Mouse (Mus musculus) kidney, postnatal 25 days (tissue): ENCODE results near the gene Clns1a.

ENCODE experiments used
- DNase-seq, 2 experiments: peaks; one replicate each; pipeline ENCODE4 v3.0.0; 2021; ENCODE audit warnings: mixed read lengths in 2 of 2

The Clns1a gene

DNA sequence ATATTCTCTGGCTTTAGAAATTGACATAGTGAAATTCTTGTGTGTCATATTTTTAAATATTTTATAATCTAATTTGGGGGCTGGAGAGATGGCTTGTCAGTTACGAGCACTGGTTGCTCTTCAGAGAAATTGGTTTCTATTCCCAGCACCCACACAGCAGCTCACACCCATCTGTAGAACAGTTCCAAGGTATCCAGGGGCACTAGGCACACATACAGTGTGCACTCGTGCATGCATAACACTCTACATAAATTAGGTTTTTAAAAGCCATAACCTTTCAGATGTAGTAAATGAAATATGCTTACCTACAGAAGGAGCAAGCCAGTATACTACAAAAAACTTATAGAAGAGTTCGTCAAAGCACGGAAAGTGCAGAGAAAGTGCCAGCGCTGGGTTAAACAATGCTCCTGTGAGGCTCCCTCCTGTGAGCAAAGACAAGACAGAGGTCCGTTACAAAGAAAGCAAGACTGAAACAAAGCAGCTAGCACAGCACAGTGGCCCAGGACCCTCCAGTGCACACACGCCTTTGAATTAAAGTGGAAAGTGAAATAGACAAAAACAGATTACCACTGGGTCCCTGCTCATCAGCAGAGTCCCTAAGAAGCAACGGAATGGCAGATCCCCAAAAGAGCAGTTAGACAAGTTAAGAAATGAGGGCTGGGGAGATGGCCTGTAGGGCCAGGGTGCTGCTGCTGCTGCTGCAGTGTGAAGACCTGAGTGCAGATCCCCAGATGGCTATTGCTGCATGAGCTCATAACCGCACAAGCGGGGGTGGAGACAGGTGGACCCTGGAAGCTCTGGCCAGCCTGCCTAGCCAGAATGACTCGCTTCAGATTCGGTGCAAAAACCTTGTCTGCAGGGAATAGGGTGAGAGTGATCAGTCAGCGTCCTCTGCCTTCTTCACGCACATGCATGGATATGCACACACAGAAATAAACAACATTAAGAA, 32.5 kb downstream of the Clns1a start:
- no peak for DNase-seq

DNA sequence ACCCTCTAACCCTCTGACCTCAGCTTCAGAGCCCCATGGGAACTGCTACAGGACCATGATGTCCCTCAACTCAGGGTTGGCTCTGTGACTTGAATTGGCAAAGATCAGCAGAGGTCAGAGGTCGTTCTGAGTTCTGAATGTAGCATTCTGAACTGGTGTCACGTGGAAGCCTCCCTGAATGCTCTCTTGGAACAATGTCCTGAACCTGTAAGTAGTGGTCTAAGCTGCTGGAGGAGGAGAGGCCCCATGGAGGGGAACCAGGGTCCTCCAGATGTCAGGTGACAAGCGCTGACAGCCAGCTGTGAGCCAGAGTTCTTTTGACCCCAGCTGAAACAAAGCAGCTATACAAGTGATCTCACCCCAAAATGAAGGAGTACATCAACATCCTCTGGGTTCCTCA, 34.0 kb downstream of the Clns1a start:
- DNase-seq = peak; percentile 40 to 50

DNA sequence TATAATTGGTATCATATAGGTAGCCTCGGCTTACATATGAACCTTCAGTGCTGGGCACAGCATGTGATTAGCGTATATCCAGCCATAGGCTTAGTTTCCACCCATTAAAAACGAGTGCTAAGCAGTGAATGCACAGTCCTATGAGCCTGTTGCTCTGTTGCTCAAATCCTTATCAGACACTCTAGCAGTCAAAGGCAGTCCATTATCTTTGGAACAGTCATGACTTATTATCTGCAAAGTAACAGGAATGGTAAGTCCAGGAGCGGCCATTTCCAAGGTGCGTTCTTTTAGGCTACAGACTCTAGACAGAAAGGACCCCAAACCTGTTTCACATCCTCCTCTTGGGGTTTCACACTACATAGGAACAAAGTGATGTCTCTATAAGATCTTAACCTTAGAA, 37.2 kb downstream of the Clns1a start:
- no peak for DNase-seq

DNA sequence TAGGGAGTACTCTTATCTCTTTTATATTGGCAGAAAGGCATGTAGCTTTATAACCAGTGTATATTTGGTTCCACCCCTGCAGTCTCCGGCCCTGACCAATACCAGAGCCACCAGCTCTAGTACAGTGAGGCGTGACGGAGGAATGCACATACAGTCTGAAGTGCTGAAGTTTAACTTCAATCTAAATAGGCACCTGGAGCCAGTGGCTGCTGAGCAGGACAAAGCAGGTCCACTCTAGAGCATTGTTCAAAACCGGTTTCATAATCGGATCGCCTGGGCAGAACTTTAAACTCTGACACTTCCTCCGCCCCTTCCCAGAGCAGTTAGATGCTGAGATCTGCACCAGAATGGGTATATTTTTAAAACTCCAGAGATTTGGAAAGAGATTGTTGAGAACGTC, 38.6 kb downstream of the Clns1a start:
- DNase-seq = peak; percentile 42 to 73

DNA sequence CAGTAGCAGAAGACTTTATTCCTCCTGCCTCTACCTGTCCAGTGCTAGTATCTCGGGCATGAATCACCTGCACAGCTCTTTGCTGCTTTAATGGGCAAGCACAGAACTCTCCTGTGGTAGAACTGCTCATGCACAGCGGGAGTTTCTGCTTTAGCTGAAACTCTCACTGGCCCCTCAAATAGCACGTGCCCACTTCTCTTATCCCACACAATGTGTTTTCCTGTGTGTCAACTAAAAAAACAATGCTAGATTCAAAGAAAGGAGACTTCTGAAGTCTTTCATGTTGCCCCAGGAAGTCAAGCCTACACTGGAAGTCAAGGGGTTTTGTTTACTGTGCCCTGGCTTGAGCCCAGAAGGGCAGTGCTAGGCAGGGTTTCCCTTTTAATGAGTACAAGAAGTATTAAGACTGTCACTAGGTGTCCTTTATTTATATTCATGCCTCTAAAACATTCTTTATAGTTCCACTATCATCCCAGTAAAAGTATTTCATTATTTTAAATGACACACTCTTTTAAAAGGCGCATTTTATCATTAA, 39.5 kb downstream of the Clns1a start:
- peak; percentile 29 to 65 for DNase-seq

DNA sequence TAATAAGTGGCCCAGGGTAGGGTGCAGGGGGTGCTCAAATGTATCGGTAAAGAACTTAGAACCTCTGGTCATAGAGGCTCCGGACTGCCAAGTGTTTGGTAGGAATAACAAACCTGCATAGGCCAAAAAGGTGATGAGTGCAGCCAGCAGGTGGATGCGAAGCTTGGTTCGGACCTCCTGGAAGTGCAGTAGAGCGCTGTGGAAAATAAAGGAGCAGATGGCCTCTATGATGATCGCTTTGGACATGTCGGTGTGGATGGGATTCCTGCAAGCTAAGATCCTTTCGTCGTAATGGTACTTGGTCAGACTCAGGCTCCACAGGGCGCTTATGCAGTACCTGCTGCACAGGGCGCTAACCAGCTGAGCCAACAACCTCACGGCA, 40.8 kb downstream of the Clns1a start:
- DNase-seq = no peak

DNA sequence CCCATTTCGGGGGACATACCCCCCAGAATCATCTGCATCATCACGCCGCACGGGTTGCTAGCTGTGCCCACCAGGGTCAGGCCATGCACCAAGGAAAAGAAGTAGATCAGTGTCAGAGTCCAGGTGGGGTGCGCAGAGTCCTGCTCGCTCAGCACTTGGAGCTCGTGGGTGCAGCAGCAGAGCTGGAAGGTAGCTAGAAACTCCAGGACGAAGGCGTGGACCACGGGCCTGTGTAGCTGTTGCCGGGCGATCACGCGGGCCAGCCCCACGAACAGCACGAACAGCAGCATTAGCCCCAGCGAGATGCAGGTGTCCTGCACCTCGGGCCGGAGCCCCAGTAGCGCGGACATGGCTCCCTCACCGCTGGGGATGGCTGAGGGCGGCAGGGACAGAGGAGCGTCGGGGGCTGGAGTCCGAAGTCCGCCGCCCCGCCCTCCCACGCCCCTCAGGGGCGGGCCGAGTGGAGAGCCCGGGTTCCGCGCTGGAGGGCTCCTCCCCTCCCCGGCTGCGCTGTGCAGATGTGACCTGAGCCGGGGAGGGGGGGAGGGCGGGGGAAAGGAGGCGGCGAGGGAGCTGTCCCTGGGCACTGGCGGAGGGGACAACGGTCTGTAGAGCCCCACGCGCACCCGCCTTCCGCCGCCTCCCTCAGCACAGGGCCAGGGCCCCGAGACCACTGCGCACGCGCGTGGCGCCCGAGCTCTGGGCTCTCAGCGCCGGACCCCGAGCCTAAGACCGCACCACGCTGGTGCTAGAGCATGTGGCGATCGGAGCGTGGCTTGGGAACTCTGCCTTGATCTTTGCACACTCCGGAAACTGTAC, 41.4 kb downstream of the Clns1a start, which contains the start of gene Aqp11:
Gene Aqp11 (minus strand): TSS at position 652 of the 819 bp plus-strand sequence.
- peak; percentile 91 to 97 for DNase-seq

DNA sequence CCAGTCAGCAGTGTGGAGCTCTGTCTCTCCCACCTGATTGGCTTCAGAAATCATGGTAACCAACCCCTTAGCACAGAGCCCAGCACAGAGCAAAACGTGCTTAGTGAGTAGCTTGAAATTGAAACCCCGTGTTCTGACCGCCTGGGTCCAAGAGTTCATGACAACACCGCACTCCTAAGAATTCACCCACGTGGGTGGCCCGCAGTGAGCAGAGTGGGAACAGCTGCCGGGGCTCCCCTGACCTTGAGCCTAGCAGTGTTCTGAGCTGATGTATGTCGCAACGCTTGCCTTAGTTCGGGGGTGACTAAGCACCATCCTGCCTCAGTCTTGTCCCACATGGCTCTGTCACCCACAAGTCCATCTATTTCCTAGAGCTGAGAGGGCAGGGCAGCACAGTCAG, 44.5 kb downstream of the Clns1a start:
- peak in 1 of 2 experiments; percentile 70 for DNase-seq

DNA sequence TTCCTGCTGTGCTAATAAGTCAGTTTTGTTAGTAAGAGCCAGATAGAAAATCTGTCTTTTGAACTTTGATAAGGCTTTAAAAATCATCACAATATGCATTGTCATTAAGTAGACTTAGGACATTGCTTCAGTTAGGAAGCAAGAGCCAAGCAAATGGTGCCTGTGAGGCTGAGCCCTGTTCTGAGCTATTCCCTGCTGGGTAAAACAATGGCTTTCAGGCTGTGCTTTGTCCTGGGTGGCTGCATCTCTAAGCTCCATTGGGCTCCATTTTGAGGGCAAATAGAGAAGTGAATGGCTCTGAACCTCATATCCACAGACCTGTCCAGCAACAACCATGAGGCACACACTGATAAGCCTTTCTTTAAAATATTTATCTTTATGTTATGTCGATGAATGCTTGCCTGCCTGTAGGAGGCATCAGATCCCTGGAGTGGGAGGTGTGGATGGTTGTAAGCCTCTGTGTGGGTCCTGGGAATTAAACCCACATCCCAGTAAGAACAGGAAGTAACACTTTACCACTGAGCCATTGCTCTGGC, 45.4 kb downstream of the Clns1a start:
- no peak for DNase-seq

DNA sequence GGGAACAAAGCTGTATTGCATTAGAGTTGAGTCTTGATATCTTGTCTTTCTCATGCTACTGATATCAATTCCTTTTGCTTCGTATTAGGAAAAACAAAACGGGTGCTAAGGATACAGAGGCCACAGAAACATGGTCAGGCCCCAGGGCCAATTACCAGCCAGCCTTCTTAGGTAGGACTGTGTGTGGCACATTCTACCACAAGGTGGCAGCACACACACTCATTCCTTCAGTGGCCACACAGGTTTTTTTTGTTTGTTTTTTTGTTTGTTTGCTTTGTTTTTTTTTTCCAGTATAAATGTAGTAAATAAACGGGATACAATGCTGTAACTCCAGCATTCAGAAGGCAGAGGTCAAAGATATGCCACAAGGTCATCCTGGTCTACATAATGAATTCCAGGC, 48.9 kb downstream of the Clns1a start:
- peak; percentile 70 to 86 for DNase-seq

DNA sequence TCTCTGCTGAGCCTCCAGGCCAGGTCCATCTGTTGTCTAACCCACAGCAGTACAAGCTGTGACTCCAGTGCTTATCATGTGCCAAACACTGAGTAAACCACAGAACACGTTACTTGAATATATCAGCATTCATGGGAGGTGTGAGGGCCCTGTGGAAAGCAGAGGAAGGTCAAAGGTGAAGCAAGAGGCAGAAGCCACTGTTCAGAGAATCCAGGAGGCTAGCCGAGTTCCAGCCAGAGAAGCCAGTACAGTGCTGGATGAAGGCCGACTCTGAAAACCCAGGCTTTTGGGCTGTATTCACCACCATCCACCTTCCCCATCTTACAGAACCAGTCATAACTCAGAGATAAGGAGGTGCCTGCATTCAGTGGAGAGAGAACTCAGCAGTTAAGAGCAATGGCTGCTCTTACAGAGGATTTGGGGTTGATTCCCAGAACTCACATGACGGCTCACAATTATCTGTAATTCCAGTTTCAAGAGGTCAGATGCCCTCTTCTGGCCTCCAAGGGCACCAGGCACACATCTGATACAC, 50.8 kb downstream of the Clns1a start:
- no peak for DNase-seq

DNA sequence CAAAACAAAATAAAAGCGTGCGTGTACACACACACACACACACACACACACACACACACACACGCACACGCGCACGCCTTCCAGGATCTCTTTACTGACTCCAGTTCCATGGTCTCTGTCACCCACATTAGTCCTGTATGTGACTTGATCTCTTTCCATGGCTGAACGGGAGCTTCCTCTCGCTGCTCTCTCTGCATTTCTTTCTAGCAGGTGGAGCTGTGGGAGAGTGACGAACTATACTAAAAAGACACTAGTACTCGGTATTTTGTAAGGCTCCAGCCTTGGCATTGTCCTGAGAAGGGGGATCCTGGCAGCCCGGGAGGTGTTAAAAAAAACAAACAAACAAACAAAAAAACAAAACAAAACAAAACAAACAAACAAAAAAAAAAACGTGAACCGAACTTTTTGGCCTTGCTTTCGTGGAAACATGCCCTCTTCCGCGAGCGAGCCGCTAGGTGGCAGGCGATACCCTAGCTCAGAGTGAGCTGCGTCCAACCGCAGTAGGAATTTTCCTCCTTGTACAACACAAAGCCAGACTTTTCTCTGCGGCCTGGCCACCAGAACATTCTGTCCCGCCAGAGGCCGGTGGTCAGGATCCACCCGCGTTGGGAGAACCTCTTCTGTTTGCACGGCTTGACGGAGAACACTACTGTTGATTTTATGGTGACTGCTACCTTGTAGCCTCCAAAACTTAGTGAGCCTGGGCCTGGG, 51.5 kb downstream of the Clns1a start:
- DNase-seq = peak; percentile 88 to 92

DNA sequence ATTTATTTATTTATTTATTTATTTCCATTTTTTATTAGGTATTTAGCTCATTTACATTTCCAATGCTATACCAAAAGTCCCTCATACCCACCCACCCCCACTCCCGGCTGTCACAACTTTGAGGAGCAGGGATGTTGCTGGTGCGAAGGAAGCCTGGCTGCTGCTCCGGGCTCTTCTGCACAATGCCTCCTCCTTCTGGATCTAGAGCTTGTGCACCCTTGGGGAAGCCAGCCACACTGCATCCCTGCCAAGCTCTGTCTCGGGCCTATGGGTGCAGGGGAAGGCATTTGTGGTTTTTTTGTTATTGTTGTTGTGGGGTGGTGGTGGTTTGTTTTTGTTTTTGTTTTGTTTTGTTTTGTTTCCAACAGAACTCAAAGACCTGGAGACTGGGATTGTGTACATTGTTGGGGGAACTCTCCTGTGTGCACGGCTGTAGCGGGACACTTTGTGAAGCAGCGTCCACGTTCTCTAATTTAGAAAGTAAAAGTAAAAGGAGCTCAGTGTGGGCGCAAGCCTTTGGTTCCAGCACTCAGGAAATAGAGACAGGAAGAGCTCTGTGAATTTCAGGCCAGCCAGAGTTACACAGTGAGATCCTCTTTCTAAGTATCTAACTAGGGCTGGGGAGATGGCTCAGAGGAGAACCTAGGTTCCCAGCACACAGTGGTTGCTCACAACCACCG, 52.2 kb downstream of the Clns1a start:
- DNase-seq = peak; percentile 45 to 57

DNA sequence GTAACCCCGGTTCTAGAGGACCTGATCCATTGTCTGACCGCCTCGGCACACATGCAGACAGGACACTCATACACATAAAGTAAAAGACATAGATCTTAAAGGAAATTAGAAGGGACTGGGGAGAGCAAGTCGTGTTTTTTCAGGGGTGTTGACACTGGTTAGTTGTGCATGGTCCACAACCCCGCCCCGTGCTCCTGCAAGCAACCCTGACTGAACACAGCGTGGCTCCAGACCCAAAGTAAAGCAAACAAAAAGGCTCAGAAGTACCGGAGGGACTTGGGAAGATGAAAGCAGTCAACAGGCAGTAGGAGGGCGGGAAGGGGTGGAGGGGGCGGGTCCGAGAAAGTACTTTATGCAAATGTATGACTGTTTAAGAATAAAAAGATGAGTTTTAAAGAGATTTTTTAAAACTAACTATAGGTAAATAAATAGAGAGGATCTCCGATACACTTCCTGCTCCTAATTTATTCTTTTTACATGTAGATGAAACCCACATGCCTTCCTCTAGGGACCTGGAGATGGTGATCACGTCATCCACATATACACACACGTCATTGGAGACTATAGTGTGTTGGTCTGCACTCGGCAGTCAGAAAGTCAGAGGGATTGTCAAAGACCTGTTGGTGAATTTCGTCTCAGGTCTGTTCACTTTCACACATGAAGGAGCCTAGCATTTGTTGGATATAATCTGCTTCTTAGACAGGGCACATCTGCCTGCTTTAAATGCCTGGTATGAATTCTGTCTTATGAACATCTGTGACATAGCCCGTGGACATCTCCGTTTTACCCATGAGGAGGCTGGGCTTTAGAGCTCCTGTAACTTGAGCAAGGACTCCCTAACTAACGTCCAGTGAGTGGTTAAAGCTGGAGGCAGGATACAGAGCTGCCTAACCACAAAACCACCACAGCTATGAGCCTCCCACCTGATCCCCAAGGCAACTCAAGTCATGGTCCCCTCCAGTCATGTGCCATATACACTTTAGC, 53.1 kb downstream of the Clns1a start:
- peak in 1 of 2 experiments; percentile 51 for DNase-seq

DNA sequence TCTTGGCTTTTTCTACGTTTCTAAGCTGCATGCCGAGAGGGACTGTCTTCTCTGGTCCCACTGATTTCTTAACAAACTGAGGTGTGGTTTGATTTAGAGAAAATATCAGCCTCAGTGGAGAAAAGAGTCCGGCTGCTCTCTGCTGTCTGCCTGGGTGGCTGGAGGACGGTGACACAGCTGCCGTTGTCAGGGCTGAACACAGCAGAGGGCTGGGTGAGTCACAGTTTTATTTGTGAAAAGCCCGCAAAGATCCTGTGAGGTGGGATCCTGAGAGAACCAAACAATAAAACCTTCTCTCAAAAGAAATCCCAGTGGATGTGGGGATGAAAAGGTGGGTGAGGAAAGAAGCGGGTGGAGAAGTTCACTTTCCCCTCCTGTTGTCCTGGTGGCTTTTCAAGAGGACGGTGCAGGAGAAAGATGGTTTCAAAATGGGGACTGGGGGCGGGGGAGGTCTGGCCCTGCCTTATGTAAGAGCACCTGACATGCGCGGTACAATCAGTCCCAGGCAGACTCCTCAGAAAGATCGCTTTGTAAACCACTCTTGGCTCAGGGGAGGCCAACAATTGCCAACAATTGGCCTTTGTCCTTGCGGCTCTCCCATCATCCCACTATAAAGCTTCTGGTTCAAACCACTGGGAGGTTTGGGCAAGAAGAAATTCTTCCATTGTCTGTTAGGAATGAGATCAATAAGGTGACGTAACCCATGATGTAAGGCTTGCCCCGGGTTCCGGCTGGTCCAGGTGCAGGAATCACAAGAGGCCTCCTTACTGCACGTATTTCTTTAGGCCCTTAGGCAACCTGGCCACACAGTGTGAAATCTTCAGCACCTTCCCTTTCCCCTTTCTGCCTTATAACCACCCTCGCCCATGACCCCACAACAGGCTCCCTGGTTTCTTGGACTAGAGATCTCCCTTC, 60.8 kb downstream of the Clns1a start:
- DNase-seq = no peak

DNA sequence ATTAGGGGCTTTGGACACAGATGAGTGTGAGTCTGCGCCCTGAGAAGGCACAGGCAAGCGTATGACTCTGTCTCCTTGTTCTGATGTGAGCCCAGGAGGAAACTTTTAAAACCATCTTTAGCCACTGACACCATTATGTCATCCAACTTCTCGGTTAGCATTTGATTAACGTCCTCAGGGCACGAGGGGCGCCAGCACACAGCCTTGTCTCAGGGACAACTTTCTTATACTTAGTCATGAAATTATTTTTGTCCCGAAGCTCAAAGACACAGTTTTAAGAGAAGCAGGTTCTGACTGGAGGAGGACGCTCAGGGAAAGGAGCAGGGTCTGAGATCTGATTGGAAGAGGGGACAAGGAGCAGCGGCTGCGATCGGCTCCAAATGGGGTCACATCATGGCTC, 68.2 kb downstream of the Clns1a start:
- peak in 1 of 2 experiments; percentile 31 for DNase-seq

DNA sequence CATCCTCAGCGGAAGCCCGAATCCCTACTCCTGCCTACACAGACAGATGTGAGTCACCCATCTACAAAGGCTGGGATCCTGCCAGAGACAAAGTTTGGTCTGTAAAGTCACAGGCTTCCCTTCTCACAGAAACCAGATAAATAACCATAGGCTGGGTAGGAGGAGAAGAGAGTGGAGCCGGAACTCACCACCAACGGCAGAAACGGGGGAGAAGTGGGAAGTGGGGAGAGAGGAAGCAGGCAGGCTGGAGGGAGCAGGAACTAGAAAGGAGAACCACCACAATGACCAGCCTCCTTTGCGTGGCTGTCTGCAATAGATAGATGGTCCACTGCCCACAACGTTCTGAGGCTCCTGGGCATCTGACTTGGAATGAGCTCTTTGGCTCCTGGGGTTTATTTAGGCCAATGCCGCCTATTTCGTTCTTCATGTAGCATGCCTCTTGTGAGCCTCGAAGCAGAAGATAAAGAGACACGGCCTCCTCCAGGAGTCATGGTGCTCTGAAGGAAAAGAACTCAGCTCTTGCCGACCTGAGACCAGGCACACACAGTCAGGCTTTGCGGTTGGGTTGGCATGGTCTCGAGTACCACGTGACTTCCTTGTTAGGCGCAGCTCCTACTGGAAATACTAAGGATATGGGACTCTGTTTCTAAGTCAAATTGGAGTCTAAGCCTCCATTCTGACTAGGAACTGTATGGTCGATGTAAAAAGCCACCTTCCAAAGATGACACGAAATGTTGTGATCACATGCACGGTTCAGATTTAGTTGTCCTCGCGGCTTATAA, 68.9 kb downstream of the Clns1a start:
- DNase-seq = peak; percentile 27 to 36

DNA sequence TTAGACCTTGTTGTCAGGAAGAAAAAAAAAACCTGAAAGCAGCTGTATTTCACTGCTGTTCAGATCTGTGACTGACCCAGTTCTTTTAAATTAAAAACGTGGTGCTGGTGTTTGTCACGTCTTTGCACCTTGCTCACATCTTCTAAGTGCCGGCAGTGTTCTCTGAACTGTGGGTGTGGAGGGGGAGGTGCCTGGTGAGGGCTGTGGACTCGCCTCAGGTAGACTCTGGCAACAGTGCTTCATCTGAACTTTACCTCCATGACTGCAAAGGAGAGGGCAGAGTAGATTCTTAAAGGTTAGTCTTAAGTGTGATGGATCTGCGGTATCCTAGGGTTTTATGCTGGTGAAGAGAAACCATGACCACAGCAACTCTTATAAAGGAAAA, 69.5 kb downstream of the Clns1a start:
- peak in 1 of 2 experiments; percentile 76 for DNase-seq
